Mouse (Mus musculus) olfactory bulb, adult 2 months (tissue): ENCODE results near the gene Oxtr.

Experiments
- CTCF ChIP-seq: fragments of 200-500 bp; IDR thresholded peaks from 2 replicates; pipeline ENCODE4 v1.5.1; 2012; ENCODE audit warnings: low read depth, mild to moderate bottlenecking, low read length, moderate library complexity; ENCODE audit not compliant: insufficient read depth
- POLR2A ChIP-seq: fragments of 200-500 bp; IDR thresholded peaks from 2 replicates; pipeline ENCODE4 v1.6.1; 2012; ENCODE audit warnings: mild to moderate bottlenecking, low read depth, low read length, moderate library complexity; ENCODE audit not compliant: insufficient read depth

DNA sequence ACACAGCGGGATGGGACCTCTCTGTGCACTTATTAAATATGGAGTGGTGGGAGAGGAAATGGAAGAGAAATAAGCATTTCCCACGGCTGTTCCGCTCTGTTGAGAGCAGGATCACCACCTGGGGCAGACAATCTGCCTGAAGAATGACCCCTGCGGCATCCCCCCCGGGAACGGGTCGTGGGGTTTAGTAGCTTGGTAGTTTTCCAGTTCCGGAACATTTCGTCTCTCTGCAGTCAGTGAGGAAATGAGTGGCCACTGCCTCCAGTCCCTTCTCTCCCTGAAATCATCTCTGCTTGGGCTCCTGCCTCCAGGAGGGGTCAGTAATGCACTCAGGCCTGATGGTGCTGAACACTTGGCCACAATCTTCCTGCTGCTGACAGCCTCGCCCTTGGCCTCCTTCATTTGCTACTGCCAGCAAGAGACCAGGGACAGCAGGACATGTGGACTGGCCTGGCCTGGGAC lies 4.9 kb upstream of the Oxtr start:
- TF ChIP-seq CTCF (no peak), POLR2A (no peak)
